Mouse (Mus musculus) right cerebral cortex, adult 18-20 months (tissue): ENCODE results near the gene Cntnap1.

Experiments
- DNase-seq: peaks from one replicate; pipeline ENCODE4 v3.0.0; 2022; ENCODE audit warnings: mixed read lengths

Gene Cntnap1

GRCm38 (mm10) chr11:101224337-101224736 lies 54.0 kb downstream of the Cntnap1 start:
- no peak for DNase-seq

- DNase-seq, result no peak
Measured at GRCm38 (mm10) chr11:101225331-101226064, 55.2 kb downstream of the Cntnap1 start.

- peak; percentile 91 for DNase-seq
Measured at GRCm38 (mm10) chr11:101226065-101226701, 55.9 kb downstream of the Cntnap1 start, which contains the start of gene Ezh1. Gene Ezh1 (minus strand): TSS chr11:101226463.

GRCm38 (mm10) chr11:101229361-101229900 lies 59.1 kb downstream of the Cntnap1 start:
- DNase-seq, result no peak

GRCm38 (mm10) chr11:101230061-101230511 lies 59.8 kb downstream of the Cntnap1 start:
- DNase-seq, result no peak

- DNase-seq, result no peak
Measured at GRCm38 (mm10) chr11:101230526-101230925, 60.2 kb downstream of the Cntnap1 start.

- no peak for DNase-seq
Measured at GRCm38 (mm10) chr11:101230991-101231871, 60.9 kb downstream of the Cntnap1 start.

- no peak for DNase-seq
Measured at GRCm38 (mm10) chr11:101232010-101232839, 61.9 kb downstream of the Cntnap1 start.

- no peak for DNase-seq
Measured at GRCm38 (mm10) chr11:101233240-101233639, 62.9 kb downstream of the Cntnap1 start.

GRCm38 (mm10) chr11:101234124-101234523 lies 63.8 kb downstream of the Cntnap1 start:
- no peak for DNase-seq

GRCm38 (mm10) chr11:101235429-101235828 lies 65.1 kb downstream of the Cntnap1 start:
- DNase-seq, result no peak

- DNase-seq, result no peak
Measured at GRCm38 (mm10) chr11:101236782-101237181, 66.5 kb downstream of the Cntnap1 start.

GRCm38 (mm10) chr11:101238071-101238647 lies 67.8 kb downstream of the Cntnap1 start:
- DNase-seq, result peak; percentile 55
